Mouse (Mus musculus): Measurements from ENCODE around the gene Gm525.
A peak's percentile ranks its signal among the peaks of the same experiment; 100 is the strongest.
"Not testable (repeated sequence)": the region's sequence is repeated elsewhere in the genome, so short reads cannot be mapped to it uniquely, and the experiment has no call there.

Gm525 gene

DNA sequence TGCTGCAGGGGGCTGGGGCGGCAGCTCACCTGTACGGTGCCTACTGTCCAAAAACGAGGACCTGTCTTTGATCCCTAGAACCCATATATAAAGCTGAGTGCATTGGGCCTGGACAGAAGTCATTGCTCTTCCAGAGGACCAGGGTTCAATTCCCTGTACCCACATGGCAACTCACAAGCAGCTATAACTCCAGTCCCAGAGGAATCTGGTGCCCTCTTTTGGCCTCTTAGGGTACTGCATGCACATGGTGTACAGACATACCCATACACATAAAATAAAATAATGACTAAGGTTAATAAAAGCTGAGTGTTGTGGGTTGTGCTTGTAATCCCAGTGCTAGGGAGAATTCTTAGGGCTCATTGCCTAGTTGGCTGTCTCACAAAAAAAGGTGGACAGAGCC, 8.3 kb upstream of the Gm525 start:
- DNase-seq, result no peak

DNA sequence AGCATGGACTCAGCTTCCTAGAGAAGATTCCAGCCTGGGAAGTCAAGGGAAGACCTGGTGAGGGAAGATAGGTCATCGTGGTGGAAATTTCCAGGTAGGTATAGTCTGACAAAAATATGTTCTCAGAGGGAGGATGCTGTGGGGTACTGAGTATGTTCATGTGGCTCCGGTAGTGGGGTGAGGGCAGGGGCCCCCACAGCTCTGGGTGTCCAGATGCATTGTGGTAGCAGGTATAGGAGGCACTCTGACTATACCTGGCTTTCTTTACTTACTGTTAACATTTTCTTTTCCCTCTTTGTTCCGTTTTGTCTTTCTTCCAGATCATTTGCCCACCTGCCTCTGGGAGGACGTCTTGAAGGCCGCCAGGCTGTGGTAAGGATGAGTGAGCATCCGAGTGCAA, 7.5 kb upstream of the Gm525 start:
- no peak for DNase-seq

DNA sequence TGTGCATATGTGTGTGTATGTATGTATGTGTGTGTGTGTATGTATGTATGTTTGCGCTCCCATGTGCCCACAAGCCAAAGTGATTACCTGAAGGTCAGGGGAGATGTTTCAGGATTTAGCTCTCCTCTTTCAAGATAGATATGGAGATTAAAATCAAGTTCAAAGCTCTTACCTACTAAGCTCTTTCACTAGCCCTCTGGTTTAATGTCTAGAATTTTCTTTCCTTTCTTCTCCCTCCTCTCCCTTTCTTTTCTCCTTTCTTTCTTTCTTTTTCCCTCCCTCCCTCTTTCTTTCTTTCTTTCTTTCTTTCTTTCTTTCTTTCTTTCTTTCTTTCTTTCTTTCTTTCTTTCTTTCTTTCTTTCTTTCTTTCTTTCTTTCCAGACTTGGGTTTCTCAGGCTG, 6.9 kb upstream of the Gm525 start, which contains the start of gene Dgke:
Dgke (minus strand) TSS at position 101 of the 400 bp plus-strand sequence.
- DNase-seq, result no peak

DNA sequence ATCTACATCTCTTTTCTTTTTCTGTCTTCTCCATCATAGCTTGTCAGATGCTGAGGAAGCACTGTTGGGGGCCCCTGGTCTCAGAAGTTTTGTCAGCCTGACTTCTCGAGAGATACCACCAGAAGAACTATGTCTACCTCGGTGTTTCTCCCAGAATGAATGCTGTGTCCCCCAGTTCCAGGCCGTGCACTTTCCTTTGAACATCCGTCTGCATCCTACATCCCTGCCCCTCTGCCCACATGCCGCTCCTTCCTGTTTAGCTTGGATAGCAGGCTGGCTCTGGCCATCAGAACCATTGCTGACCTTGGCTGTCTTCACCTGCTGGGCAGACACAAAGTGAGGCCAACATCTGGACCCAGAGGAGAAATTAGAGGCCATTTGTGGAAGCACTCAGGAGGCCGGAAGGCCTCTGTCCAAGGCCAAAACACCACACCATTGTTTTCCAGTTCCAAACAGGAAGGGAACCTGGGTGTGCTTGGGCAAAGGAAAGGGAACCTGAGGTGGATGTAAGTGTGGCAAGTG, 6.3 kb upstream of the Gm525 start:
- no peak for DNase-seq

DNA sequence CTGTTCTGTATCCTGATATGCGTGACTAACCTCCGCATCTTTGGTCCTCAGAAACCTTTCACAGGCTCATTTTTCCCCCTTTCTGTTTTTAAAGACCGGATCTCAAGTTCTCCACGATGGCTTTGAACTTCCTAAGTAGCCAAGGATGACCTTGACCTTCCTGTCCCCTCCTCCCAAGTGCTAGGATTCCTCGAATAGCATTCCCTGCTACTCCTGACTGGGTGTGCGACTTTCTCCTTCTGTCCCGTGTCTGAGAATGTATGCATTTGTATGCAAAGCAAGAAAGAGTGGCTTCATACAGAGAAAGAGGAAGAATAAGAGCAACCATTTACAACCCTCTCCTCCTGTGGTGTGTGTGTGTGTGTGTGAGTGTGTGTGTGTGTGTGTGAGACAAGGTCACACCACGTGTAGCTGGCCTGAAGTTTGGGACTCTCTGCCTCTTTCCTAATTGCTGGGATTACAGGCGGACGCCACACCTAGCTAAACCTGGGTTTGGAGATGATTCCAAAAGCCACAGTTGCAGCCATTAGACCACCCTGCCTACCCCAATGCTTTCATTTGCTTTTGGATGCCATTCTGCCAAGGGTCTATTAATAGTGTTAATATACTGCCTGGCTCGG, 5.7 kb upstream of the Gm525 start:
- no peak for DNase-seq

DNA sequence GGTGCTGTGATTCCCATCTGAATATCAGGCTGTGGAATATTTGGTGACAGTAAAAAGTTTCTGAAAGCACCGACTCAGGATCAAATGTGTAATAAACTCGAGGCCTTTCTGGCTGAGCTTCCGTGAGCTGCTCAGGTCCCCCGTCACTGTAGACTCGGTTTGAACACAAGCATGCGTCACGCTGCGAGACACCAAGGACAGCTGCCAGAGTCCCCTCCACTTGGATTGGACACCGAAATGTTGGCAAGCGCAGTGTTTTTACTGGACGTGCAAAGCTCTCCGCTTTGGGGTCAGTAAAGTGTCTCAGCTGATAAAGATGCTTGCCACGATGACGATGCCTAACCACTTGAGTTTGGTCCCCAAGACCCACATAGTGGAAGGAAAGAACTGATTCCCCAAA, 5.0 kb upstream of the Gm525 start:
- DNase-seq, result peak; percentile 25

DNA sequence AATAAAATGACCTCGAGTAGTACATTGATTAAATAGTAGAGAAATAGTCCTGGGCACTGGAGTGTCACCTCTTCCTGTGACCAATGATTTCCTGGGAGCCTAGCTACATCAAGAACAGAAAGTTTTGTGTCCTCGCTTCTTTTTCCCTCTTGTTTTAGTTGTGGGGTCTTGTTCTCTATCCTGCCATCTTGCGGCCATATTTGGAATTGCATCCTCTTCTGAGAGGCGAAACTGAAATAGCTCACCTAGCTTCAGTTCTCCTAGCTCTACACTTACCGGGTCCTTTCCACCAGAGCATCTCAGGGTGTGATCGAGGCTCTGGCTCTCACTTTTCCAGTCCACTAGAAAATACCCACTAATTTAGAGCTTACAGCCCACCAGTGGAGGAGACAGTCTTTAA, 4.3 kb upstream of the Gm525 start:
- DNase-seq, result peak; percentile 28

DNA sequence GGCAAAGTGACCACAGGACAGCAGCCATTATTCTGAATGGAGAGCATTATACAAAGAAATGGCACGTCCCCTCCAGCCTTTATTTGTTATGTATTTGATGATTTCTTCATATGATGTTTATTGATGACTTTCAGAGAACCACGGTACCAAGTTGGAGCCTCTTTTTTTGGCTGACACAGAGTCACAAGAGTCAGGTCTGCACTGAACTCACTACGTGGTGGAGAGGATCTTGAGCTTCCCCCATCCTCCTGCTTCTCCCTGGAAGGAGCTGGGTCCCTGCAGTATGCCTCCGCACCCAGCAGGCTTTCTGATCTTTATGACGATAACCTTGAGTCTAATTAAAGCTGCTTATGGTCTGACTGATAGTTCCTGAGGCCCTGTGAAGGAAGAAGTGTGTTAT, 2.1 kb upstream of the Gm525 start:
- no peak for DNase-seq

DNA sequence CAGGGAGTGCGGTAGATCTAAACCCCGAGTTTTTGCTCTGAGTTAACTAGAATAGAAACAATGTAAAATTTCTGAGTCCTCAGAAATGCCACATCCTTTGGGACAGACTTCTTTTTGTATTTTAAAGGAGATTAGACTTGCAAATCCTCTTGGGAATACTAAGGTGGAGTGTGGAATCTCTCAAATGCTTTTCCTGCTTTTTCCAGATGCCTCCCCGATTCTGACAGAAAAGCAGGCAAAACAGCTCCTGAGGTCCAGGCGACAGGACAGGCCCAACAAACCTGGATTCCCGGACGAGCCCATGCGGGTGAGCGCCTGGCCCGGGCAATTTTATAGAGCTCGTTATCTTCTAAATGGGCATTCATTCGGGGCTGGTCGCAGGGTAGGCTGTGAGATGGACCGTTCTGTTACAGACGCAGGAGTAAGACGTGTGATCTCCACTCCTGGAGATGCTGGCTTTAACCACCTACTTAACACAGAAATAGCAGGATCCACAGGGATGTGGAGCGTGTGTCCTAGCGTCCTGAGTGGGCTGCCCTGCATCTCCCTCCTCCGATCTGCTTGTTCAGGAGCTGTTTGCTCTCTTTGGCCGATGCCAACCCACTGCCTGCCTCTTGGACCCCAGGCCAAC, 1.3 kb downstream of the Gm525 start:
- DNase-seq, result no peak

DNA sequence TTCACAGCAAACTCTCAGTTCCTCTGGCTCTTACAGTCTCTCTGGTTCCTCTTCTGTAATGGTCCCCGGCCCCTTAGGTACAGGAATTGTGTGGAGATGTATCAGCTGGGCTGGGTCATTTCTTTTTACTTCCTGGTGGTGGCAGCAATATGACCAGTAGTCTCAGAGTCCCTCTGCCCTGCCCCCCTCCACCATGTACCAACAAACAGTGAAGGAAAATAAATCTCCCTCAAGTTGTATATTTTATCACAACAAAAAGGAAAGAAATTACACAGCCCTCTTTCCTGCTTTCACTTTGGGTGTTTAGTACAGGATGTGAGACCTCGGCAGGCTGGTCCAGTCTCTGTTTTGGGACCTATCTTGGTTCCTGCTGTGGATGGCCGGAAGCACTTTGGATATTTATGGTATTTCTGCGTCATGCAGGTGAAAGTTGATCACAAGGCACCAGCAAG, 2.8 kb downstream of the Gm525 start:
- DNase-seq, result peak; percentile 27

DNA sequence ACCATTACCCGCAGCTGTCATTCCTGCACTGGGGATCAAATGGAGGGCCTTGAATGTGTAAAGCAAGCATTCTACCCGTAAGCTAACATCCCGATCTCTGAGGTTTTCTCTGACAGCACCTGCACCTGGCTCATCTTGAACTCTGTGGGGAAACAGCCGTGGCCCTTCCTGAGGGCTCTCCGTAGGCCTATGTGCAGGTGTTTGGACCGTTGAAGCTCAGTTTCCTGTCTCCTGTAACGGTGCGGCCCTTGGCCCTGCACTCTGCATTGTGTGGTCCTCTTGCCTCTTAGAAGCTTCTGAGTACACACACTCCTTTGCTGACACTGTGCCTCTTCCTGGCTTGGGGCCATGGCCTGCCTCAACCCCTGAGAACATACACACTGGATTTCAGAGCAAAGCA, 4.0 kb downstream of the Gm525 start:
- DNase-seq, result no peak

DNA sequence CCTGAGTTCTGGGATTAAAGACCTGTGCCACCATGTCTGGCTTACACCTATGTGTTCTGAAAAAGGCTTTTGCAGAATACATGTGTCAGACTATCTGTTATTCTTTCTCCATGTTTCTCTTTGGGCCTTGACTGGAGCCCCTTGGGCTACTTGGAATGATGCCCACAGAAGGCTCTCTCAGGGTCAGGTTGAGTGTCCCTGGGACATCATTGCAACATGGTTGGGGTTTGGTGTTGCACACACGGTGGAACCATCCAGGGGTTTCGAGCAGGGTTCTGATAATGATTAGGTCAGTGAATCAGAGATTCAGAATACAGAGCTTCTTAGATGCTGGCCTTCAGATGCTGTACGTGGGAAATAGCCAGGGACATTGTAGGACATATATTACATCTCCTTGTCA, 4.7 kb downstream of the Gm525 start:
- DNase-seq, result no peak

DNA sequence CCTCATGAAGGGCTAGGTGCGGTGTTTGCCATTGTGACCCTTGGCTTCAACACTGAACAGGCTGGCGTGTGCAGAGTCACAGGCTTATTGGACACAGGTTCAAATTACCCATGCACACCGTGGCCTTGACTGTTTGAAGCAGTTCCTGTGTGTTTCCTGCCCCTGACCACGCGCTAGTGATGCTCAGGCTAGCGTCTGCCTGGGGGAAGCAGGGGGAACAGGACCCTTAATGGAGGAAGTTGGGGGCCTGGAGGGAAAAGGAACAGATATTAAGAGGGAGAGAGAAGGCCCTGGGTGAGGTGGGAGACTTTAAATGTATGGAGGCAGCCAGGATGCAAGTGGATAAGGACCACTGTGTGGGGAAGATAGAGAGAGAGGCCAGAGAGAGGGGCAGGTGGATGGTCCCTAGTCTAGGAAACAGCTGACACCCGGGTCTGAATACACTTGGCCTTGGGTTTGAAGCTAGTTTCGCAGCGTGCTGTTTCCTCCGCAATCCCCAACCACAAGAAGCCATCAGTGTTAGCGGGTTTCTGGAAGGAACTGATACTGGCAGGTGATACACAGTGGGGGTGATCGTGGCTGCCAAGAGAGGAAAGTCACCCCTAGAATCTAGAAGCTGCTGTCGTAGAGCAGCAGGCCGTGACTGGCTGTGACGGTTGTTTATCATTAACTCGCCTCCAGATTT, 5.5 kb downstream of the Gm525 start:
- no peak for DNase-seq

DNA sequence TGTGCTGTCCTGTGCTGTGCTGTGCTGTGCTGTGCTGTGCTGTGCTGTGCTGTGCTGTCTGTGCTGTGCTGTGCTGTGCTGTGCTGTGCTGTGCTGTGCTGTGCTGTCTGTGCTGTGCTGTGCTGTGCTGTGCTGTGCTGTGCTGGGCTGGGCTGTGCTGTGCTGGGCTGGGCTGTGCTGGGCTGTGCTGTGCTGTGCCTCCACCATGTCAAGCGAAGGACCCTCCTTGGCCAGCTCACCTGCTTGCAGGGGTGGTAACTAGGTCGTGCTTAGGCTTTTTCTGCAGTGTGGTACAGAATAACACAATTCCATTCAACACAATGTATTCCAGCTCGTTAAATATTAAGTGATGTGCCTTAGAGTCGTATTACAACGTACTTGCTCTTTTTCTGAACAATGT, 8.3 kb downstream of the Gm525 start:
- not testable (repeated sequence) for DNase-seq

DNA sequence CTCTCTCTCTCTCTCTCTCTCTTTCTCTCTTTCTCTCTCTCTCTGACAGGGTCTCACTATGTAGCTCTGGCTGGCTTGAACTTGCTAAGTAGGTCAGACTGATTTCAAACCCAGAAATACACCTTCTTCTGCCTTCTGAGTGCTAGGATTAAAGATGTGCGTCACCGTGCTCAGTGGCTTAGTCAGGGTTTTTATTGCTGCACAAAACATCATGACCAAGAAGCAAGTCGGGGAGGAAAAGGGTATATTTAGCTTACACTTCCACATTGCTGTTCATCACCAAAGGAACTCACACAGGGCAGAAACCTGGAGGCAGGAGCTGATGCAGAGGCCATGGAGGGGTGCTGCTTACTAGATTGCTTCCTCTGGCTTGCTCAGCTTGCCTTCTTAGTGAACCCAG, 9.1 kb downstream of the Gm525 start:
- DNase-seq, result not testable (repeated sequence)

DNA sequence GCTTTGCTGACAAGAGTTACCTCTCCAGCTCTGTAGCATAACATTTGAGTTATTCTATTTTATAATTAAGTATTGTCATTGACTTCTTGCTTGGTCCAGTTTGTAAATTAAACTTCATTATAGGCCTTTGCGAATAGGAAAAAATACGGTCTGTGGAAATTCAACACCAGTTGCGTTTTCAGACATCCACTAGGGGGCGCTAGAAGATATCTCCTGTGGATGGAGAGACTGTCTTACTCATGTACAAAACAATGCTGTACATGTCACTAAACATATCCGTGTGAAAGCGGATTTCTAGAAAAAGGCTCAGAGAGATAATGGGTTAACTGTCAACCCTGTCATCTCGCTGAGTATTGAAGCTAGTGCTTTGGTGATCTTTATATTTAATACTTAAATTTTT, 11.0 kb downstream of the Gm525 start:
- no peak for DNase-seq

DNA sequence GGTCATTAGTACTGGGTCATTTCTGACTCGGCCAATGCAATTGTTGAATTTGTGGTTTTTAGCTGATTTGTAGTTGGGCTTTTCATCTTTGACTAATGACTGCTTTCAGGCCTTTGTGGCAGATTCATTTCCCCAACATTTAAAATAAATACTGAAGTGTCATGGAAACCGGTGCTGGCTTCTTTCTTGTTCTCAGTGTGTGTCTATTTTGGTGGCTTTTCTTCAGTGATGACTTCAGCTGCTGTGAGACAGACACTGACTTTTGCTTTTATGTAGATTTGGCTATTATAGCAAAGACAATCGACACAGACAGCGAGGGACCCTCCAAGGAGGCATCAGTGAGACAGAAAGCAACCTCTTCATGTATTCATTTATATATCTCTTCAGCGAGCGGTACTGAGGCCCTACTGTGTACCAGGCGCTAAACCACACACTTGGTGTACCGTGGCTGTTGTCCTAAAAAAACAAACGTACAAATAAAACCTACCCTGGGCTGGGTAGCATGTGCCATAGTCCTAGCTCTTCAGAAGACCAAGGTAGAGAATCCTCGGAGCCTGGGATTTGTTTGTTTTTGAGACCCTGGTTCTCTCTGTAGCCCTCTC, 12.7 kb downstream of the Gm525 start:
- DNase-seq, result no peak

DNA sequence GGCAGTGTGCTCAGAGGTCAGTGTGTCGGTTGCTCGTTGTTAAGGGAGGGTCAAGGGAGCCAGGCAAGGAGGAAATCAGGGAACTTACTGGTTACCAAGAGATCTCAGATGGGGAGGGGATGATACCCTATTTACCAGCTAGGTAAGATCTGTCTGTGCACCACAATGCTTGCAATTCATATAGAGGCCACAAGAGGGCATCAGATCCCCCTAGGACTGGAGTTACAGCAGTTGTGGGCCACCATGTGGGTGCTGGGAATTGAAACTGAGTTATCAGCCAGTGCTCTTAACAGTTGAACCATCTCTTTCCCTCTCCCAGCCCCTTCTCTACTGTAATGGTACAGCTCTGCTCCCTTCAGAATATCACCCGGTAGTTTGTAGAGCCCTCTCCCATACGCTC, 15.1 kb downstream of the Gm525 start:
- no peak for DNase-seq

DNA sequence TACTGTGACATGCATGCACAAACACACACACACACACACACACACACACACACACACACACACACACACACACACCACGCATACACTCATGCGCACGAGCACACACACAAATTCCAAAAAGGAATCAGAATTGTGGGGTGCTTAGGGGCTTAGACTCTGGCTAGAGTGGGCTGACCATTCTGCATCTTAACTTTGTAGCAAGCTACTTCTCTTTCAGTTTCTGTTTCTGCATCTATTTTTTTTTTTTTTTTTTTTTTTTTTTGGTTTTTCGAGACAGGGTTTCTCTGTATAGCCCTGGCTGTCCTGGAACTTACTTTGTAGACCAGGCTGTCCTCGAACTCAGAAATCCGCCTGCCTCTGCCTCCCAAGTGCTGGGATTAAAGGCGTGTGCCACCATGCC, 16.7 kb downstream of the Gm525 start:
- DNase-seq, result not testable (repeated sequence)

DNA sequence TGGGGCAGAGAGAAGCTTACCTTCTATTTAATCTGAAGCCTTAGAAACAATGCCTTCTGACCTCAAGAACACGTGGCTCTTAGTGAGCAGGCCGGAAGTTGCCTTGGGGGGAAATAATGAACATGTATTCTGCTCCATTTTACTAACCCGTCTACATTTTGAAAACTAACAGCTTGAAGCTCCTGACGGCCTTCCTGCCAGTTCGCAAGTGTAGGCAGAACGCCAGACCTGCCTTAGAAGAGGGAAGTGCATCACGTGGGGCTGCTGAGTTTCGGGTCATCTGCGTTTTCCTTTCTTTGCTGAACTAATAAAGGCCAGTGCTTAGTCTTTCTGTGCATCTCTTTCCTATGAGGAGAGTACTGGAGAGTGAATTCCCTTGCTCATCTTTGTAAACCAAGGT, 19.1 kb downstream of the Gm525 start:
- DNase-seq, result peak; percentile 17

DNA sequence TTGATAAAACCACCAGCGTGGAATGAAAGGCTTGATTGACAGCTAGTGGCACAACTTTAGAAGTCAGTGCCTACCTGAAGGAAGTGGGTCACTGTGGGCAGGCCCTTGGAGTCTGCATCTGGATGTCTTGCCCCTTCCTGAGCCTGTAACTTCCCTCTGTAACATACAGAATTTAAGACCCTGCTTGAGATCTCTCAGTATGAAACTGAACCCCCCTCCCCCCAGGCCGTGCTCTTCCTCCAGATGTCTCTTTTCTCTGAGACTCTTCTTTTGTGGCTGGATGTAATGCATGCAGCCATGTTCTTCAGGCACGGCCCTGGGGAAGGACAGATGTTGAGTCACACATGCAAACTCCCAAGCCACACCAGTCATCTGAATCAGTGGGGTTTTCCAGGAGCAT, 21.7 kb downstream of the Gm525 start:
- no peak for DNase-seq

DNA sequence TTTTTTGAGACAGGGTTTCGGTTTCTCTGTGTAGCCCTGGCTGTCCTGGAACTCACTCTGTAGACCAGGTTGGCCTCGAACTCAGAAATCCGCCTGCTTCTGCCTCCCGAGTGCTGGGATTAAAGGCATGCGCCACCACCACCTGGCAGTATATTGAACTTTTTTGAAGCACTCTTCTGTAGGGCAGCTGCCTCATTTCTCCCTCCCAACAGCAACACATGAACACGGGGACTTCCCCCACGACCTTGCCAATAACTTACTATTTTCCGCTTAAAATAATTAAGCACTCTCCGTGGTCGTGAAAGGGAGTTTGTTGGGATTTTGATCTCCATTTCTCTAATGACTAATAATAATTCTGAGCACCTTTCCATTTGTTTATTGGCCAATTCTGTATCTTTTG, 23.7 kb downstream of the Gm525 start:
- DNase-seq, result not testable (repeated sequence)

DNA sequence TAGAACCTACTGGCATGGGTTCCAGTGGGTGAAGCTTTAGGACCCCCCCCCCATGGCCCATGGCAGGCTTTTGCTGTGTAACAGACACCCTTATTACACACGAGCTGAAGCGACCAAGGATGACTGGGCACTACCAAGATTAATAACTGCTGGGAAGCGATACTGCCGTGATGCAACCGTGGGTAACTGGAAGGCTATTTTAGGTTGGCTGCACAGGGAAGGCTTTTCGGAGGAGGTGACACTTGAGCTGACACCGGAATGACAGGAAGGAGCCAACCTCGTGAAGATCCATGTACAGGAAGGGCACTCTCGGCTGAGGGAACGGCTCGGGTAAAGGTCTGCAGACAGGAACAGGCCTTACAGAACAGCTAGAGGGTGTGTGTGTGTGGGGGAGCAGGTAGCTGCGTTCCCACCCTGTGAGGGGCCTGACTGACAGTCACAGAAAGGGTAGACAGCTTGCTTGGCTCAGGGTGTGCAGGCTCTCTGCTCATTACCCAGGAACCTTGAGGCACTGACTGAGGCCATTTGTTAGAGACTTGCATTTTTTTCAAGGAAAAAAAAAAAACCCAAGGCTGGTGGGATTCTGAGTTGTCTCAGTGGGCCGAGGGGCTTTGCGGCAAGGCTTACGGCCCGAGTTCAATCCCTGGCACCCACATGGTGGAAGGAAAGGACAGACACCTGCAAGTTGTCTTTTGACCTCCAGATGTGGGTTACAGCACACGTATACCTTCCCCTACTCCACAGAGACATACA, 24.6 kb downstream of the Gm525 start:
- DNase-seq, result no peak
